Mouse (Mus musculus) left cerebral cortex, adult 11 months (tissue): ENCODE measurements at regions not wholly inside any gene's neighbourhood (a gene's known extent, or its start where the extent isn't known, plus 50 kb on each side); places are given as distances from the start of the nearest gene placed in this dataset.
"Not testable (repeated sequence)": the region's sequence is repeated elsewhere in the genome, so short reads cannot be mapped to it uniquely, and the experiment has no call there.

ENCODE experiments used
- DNase-seq: peaks from one replicate; pipeline ENCODE4 v3.0.0; 2022; ENCODE audit warnings: low spot score

DNA sequence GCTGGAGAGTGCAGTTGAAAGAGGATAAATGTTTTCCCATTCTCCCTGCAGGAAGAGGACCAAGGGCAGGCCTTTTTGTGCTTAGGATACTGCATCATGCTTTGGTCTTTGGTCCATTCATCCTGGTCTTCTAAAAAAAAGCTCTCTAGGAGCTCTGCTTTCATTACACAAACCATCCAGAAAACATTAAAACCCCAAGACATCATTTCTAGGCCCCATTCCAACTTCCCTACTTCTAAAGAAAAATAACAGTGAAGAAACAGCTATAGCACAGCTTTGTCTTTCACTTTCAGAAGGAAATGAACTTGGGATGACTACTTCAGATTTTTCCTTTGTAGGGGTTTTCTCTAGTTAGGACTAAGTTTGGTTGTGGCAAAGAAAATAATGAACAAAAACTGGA is 185.1 kb upstream of the Tmc3 start:
- no peak for DNase-seq

DNA sequence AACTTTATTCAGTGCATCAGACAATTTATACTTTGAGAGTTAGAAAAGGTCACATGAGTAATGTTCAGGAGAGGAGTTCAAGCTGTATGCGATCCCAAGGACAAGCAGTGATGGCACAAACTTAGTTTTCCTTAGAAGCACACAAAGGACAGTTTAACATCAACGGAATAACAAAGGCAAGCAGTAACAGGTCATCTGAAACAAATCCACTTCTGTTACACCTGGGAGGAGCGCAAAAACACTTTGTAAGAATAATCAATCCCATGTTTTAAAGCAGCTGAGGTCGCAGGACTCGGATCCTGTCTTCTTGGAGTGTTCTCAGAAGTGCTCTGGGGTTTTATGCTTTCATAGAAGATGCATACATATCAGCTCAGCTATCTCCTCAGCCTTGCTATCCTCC is 183.7 kb upstream of the Tmc3 start:
- DNase-seq, result no peak

DNA sequence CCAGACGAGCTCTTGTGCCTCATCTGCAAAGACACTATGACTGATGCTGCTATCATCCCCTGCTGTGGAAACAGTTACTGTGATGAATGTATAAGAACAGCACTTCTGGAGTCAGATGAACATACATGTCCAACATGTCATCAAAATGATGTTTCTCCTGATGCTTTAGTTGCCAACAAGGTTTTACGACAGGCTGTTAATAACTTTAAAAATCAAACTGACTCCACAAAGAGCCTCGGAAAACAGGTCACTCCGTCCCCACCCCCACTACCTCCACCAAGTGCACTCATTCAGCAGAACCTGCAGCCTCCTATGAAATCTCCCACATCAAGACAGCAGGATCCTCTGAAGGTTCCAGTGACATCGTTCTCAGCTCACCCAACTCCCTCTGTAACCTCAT is 172.0 kb upstream of the Tmc3 start:
- DNase-seq, result not testable (repeated sequence)

DNA sequence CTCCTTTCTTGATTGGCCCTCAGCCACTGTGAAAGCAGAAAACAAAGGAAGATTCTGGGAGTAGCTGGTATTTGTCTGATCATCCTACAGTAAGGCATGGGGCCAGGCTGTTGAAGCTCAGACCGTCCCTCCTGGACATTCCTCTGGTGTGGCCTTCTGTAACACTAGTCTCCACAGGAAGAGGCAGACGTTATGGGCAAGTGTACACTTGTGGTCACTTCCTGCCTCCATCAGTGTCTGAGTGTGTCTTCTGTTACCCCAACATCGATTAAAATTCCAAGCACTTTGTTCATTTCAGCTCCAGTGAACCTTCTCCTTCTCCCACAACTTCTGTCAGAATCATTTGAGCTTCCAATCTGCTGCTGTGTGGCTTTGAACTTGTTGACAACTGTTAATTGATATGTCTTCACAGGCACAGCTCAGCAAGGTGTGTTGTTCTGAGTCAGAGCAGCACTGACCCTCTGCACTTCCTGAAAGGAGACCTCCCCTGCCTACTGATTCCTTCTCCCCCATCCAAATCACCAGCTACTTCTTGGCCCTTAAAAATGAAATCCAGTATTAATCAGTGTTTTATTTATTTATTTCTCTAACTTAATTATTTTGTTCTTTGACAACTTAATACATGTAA is 154.7 kb upstream of the Tmc3 start:
- no peak for DNase-seq

DNA sequence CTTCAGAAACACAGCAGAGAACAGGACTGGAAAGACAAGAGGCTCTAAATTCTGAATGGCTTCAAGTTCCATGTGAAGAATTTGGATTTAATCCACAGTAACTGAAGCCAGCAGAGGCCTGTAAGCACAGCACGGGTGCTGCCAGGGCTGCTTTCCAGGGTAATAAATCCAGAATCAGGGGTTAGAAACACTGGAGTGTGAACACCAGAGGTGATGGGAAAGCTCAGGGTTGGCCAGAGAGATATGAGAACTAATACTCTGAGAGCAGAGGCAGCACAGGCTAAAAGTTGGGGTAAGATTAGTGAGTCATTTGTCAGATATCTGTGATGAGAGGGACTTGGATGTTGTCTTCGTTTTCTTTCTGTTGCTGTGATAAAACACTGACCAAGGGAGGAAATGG is 153.6 kb upstream of the Tmc3 start:
- DNase-seq, result no peak

DNA sequence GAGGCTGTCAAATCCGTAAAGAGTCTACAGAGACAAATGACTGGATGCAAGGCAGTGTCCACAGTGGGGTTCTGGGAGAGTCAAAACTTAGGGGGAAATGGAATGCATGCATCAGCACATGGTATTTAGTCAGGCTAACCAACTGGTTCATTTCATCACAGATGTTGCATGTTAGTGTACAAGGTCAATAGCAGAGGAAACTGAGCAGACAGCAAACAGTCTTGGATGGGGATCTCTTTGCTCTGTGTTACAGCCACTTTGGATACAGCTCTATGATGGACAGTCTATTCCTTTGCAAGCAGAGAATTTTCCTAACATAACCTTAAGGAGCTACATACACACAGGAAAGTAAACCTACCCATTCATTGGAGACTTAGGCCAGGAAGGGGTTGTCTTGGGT is 151.9 kb upstream of the Tmc3 start:
- no peak for DNase-seq

DNA sequence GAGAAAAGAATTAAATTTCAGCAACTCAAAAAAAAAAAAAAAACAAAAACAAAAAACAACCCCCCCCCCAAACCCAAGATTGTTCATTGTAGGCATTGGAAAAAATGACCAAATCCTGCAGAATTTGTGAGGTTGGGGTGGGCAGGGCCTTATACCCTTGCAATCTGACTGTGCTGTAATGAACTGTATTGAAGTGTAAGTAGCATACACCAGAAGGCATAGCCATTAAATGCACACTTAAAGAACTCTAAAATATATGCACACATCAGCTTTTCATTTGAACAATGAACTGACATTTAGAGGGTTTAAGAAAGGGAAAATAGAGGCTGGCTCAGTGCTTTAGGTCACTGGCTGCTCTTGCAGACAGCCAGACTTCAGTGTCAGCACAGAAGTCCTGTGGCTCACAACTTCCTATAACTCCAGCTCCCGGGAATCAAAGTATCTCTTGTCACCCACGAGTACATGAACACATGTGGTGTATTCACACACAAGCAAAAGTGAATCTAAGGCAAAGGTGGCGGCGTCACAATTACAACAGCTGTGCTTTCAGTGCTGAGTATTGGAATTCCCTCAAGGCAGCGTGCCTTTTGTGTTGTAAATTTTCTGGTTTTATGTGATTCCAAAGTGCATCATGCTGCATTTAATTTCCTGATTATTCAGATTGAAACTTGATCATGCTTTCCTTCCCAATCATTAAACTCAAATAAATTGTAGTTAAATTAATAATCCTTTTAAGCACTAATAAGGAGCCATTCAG is 150.6 kb upstream of the Tmc3 start:
- no peak for DNase-seq

DNA sequence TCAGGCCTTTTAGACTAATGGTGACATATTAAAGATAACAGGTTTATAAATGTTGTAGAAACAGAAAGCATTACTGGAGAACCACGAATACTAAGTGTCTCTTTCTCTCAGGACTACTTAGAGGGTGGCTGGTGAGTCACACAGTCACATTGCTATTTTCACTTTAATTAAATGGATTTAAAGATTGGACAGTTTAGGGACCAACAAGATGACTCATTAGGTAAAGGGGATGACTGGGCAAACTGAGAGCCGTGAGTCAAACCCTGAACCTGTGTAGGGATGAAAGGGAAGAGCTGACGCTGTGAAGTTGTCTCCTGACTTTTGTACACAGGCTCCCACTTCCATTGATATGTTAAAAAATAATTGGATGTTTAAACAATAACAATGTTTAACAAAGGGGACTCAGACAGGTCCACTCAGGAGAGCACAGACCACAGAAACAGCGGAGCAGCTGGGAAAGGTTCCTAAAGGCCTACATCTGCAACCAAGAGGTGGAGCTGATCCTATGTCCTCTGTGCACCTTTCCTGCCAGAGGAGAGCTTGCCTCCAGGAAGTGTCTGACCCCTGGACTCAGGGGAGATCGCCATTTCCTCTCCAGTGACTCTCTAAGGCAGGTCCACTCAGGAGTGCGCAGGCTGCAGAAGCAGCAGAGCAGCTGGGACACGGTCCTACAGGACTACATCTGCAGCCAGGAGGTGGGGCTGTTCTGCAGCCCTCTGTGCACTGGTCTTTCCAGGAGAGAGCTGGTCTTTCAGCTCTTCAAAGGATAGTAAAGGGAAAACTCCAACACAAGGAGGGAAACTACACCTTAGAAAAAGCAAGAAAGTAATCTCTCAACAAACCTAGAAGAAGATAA is 146.0 kb upstream of the Tmc3 start:
- DNase-seq, result no peak

DNA sequence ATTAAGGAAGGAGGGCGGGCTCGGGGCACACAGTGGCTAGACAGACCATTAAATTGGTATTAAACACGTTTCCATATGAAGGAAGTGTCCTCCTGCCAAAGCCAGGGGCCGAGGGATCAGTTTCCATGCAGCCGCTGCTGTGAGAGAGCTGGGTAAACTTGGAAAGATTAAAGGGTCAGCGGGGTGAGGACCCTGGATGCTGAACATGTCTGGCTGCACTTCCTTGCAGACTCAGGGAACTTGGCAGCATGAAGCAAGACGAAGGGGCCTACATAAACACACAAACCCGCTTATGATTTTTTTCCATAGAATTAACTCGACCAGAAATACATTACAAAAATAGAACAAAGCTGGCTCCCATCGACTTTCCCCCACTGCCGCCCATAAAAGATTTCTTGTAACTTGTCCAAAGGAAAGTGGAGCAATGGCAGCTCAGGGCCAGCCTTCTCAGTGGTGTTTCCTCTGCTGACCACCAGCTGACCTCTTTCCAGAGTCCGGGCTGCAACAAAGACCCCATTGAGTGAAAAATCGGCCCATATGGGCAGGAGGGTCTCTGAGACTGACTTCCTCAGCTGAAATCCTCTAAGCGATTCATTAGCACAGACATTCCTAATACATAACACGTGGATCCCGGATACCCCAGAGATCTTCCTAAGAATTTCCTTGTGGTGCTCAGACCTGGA is 141.0 kb upstream of the Tmc3 start:
- DNase-seq, result no peak

DNA sequence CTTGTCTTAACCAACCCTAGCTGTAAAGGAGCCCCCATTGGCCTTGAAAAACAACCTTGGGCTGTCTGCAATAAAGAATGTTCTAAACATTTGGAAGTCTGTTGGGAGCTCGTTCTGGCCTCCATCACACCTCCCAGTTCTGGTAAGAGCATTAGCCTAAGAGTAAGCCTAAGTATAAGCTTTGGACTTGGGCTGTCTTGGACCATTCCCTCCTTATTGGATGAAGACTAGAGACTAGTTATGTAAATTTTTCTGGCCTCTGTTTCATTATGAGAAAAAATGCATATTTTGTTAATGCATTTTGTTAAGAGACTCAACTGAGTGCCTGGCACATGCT is 140.5 kb upstream of the Tmc3 start:
- no peak for DNase-seq

DNA sequence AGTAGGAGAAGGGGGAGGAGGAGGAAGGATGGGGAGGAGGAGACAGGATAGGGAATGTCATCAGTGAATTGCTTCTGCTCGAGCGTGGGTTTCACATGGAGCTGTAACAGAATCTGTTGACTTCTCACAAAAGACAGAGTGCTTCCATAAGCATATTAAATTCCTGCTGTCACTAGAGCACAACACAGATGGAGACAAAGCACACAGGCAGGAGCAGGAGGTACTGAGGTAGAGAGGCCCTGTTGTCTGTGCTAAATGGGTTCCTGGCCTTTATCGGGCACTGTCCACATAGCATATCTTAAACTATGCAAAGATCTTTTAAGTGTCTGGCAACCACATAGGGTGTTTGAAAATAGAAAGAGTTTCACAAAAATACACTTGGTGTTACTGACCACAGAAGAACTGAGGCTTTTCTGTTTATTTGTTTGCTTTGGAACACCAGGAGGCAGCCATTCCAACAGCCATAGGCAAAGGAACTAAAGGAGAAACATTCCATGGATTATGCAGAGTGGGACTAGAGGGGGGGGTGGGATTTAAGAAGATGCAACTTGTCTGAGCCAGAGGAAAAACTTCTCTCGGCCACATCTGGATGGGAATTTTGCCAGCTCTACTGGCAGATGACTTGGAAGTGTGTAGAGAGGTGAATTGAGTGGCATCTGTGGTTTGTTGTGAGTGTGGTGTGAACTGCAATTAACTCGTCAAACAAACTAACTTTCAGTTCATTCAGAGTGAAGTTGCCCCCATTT is 139.4 kb upstream of the Tmc3 start:
- DNase-seq, result no peak

DNA sequence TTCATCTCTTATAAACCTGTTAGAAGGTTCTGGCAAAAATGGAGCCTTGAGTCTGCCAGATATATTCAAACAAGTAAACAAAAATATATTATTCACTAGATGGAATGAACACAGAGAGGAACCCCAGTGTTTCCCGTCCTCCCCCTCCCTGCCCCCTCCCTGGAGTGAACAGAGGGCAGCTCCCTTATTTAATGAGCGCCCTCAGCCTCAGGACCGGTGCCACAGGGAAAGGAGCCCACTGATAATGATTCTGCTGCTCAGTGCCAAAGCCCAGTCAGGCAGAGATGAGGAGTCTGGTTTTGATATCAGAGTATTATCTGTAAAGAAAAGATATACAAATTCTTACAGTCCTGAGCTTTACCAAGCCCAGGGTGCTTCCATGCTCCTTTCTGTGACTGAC is 134.4 kb upstream of the Tmc3 start:
- no peak for DNase-seq

DNA sequence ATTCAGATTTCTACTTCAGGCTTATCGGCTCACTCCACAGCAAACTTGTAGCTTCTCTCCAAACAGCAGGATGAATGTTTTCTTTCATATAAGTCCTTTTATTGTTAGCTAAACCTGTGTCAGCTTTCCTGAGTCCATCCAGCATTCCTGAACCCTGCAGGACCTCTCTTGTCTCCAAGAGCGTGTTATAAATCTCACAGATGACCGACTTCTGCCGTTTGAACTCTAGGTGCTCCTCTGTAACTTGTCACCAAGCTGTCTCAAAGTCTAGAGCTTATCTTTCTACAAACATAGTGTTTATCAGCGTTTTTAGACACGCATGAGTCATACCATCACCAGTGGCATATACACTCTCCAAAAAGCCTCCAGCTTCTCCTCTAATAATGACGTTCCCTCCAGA is 132.4 kb upstream of the Tmc3 start:
- DNase-seq, result no peak

DNA sequence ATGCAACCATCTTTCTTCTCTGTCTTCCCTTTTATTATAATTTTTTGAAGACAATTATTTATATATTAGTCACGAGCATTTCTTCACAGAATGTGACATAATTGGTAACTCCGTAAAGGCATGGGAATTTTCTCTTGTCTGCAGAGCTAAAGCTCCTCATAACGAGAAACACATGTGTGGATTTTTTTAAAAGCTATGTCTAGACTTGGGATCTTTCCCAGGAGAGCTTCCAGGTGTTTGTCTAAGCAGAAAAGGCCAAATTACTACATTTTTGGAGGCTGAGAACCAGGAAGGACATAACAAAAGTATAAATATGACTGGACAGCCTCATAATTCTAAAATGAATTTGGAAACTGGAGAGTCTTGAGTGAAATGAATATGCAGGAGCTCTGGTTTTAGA is 125.2 kb upstream of the Tmc3 start:
- no peak for DNase-seq

DNA sequence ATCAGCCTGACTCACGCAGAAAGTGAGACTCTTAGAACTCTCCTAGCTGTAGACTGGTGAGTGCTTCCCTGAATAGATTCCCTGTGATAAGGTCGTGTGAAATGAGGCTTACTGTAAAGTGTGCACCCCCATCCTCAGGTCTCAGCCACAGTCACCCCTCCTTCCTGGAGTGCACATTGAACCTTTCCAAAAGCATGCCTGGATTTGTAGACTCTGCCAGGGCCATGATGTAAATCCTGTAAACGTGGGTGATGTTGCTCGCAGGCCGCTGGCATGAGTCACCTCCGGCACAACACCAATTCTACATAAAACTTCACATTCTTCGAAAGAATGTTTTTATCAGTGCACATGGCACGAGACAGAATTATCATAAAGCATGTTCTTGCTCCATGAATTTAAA is 117.7 kb upstream of the Tmc3 start:
- DNase-seq, result no peak

DNA sequence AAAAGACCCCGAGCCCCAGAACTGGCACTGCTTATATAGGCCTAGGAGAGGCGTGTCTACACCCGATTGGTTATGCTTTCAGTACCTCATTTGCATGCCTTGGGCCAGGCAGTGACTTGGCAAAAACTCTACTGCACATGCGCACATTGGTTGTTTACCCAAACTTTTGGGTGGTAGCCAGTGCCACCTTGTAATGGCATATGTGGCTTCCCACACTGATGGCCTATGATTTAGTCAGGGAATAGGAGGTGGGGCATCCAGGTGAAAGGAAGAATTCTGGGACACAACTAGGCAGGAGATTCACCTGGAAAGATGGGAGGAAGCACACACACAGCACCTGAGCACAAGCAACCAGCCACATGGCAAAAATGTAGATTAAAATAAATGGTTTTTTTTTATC is 114.9 kb upstream of the Tmc3 start:
- not testable (repeated sequence) for DNase-seq

DNA sequence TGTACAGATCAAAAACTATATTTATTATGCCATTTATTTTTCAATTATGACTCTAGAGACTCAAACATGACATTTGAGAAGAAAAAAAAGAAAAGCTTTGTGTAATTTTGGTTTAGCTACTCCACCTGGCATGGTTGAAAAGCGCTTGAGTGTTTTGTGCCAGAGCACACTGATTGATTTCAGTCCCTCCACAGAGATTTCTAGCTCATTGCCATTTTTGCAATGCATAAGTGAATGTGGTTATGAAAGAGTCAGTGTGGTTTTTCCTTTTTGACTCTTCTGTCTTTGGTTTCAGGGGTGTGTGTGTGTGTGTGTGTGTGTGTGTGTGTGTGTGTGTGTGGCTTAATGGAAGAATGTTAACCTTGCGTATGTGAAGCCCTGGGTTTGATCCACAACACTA is 113.6 kb upstream of the Tmc3 start:
- no peak for DNase-seq

DNA sequence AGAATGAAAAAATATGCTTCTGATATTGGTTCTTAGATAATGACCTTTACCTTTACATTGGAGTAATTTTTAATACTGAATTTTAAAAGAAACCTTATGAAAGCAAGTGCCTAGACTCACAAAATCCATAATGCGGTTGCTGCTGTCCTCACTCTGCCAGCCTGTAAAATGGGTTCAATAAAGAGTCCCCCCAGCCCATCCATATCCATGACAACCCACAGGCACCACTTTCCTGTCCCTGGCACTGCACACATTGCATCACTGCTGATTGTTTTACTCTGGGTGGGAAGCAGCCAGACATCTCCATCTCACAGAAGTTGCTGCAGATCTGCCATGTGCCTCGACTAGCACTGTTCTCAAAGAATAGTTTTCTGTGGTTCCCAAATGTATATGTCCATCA is 110.3 kb upstream of the Tmc3 start:
- DNase-seq, result no peak

DNA sequence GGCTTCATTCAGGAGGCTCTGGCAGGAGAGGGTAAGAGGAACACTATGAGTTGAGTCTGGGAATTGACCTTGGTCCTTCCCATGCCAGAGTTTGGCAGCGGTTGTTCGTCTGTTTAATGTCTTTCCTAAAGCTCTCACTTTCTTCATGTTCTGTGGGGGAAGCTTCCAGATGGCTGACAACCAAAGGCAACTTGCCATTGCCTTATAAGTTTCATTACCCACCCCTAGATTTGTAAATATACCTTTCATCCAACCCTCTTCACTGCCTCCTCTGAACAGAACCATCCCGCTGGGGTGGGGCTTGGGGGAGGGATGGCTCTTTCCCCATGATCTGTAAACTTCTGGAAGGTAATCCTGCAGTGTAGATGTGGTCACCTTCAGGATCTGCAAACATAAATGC is 109.7 kb upstream of the Tmc3 start:
- DNase-seq, result no peak

DNA sequence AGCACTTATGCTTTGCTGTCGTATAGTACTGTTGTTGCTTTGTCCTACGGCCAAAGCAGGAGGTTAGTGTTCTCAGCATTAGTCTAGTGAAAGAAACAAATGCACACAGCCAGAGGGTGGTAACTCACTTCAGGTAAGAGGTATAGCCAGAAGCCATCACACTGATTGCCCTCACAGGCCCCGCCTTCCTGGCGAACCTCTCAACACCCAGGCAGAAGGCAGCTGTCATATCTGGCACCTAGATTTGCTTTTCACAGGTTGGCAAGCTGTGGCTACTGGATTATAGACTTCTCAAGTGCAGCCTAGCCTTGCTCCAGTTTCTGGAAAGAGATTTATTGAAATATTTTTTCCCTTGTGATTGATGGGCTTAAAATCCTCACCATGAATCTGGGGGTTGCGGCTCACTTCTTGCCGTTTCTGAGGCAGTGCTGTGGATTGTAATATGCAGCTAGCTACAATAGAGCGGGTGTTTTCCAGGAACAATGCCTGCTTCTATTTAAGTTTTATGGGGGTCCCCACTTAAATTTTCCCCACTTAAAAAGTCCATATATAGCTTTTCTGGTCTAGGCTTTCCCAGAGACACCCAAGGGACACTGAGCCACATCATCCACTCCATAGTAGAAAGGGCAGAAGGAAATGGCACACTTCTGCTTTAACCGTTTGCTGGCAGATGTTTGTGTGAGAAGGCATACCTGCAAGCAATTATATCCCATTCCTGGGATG is 109.1 kb upstream of the Tmc3 start:
- DNase-seq, result no peak

DNA sequence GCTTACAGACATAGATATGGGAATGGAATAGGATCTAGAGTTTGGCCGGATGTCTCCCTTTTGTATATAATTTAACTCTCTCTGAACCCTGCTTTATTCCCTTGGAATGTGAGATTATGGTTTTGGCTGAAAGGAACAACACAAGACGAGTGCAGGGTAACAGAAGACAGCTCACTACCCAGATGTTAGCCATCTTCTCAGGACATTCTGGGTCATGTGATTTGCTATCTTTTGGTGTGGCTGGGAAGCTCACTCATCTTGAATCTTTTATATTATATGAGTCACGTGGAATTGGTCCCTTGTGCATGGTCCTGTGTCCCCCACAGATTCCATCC is 108.6 kb upstream of the Tmc3 start:
- no peak for DNase-seq

DNA sequence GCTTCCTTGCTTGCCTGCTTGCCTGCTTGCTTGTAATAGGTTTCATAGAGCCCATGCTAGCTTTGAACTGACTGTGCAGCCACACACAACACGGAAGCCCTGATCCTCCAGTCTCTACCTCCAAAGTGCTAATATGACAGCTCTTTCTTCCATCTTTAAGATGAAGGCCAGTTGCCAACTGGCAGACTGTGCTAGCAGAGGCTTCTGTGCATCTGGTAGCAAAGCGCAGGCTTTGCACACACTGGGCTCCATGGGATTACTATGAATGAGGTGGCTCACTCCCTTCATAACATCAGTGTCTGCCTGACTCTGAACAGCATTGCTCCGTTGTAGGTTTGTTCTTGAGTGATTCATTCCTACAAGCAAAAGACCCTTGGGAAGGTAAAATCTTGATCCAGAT is 107.9 kb upstream of the Tmc3 start:
- no peak for DNase-seq
